Mouse (Mus musculus): ENCODE measurements around the gene Tirap.

GRCm38 (mm10) chr9:35210542-35211474, 10.7 kb upstream of the Tirap start, which contains the start of gene Foxred1:
- peak; percentile 68; the same call in 1 of the 2 replicates for TF ChIP-seq EP300 (IDR thresholded peaks at IDR 0.05; ENCODE audit: low read depth)
- no peak for TF ChIP-seq CTCF (IDR thresholded peaks at IDR 0.05; ENCODE audit: low read depth)

Data from heart, postnatal 0 days (tissue).